Mouse (Mus musculus) lung, embryonic 16.5 days (tissue): Measurements from ENCODE around the gene Tars2. TPM values are rescaled to one million over a fixed set of nuclear protein-coding genes. Genes with fewer than 3 reads are reported as not detected.
"Not testable (repeated sequence)": the region's sequence is repeated elsewhere in the genome, so short reads cannot be mapped to it uniquely, and the experiment has no call there.

Experiments used
- ATAC-seq: fragments of 200-750 bp; cut with Nextera tagmentation; 2 replicates; pipeline ENCODE4 v1.8.0; 2017; ENCODE audit warnings: low read depth, mild to moderate bottlenecking, moderate library complexity
- H3K27ac ChIP-seq: fragments of 300-500 bp; sonication (generic); 2 replicates; pipeline ENCODE4 v1.5.1; 2014; ENCODE audit warnings: mild to moderate bottlenecking, control low read depth, low read length
- H3K27me3 ChIP-seq: fragments of 300-500 bp; sonication (generic); 2 replicates; pipeline ENCODE4 v1.6.1; 2014; ENCODE audit warnings: low read depth, low read length, mixed read lengths; ENCODE audit not compliant: control insufficient read depth, insufficient read depth
- H3K36me3 ChIP-seq: fragments of 300-500 bp; sonication (generic); 2 replicates; pipeline ENCODE4 v1.6.1; 2014; ENCODE audit warnings: low read length; ENCODE audit not compliant: control insufficient read depth, insufficient read depth
- H3K4me1 ChIP-seq: fragments of 300-500 bp; sonication (generic); replicated peaks from 2 replicates; pipeline ENCODE4 v1.6.1; 2014; ENCODE audit warnings: low read length, mixed read lengths; ENCODE audit not compliant: control insufficient read depth, insufficient read depth
- H3K4me2 ChIP-seq: fragments of 300-500 bp; sonication (generic); 2 replicates; pipeline ENCODE4 v1.6.1; 2014; ENCODE audit warnings: low read depth, low read length, control low read depth
- H3K4me3 ChIP-seq: fragments of 300-500 bp; sonication (generic); 2 replicates; pipeline ENCODE4 v1.5.1; 2014; ENCODE audit warnings: mild to moderate bottlenecking, low read length, control low read depth
- H3K9ac ChIP-seq: fragments of 300-500 bp; sonication (generic); 2 replicates; pipeline ENCODE4 v1.6.1; 2014; ENCODE audit warnings: low read length, control low read depth
- H3K9me3 ChIP-seq: fragments of 300-500 bp; sonication (generic); 2 replicates; pipeline ENCODE4 v1.6.1; 2016; ENCODE audit warnings: low read length; ENCODE audit not compliant: control insufficient read depth
- WGBS: fragments of 180-500 bp; shearing (Covaris S2); extraction: QIAGEN DNeasy Blood & Tissue Kit; methylation state at CpG from one replicate; pipeline ENCODE4 v1.1.7; 2014; 5-methylcytosine and 5-hydroxymethylcytosine counted together
- polyA plus RNA-seq: library from polyadenylated mRNA; unstranded; fragments of >200 nt; fragmentation: Nextera tagmentation; extraction: Ambion mirVana; gene quantifications from 2 replicates; pipeline ENCODE4 v1.2.1, GENCODE M21; 2015

Tars2 gene
- polyA plus RNA-seq, result 42.5 and 44.2 TPM in 2 replicates

DNA sequence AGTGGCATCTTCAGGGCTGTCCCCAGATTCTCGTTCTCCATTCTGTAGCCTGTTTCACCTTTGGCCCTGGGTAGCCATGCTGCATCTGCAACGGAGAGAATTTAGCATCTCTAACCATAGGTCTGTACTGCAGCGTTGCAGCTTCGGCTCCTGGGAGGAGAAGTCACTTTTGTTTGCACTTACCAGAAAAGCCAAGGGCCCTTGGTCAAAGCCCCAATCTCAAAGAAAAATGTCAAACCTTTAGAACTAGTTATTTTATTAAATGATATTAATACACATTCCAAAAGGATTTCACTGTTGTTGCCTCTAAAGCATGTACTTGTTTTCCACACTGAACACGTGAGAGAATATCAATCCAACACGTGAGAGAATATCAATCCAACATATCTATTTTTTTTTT is at the start of gene Tars2:
Tars2 (minus strand) TSS at position 101 of the 400 bp plus-strand sequence.
- peaks cover 12% of the 10 kb centered on the region for H3K36me3 ChIP-seq
- H3K9me3 ChIP-seq, result no peaks in the 10 kb centered on the region
- no peak within 1 kb of the TSS for H3K4me2 ChIP-seq
- WGBS, result 80% methylated on average over 6 of the region's 6 CpGs
- no peaks in the 10 kb centered on the region for H3K27me3 ChIP-seq
- H3K27ac ChIP-seq, result no peak within 1 kb of the TSS
- no peak within 1 kb of the TSS for H3K4me3 ChIP-seq
- no peak within 1 kb of the TSS for H3K9ac ChIP-seq
- H3K4me1 ChIP-seq, result peaks cover 4% of the 10 kb centered on the region
- ATAC-seq, result no peak

DNA sequence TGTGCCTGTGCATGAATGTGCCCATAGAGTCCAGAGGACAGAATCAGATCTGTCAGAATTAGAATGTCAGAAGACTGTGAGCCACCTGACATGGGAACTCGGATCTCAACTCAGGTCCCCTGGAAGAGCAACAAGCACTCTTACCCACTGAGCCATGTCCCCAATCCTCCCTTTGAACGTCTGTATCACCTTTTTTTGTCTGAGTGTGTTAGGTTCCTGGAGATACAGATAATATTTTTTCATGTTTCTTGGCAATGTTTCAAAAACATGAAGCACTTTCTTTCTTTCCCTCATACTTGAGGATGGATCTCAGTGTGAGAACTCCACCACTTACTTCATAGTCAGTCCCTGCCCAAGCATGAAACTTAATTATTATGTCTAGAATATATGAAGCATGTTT is 48.4 kb upstream of the Tars2 start:
- no peak for ATAC-seq
- Histone ChIP-seq H3K4me2 (no peak overlapping the region), H3K9ac (no peak overlapping the region), H3K4me1 (no peaks in the 10 kb centered on the region; the same call in 1 of the 2 replicates), H3K36me3 (peaks cover 15% of the 10 kb centered on the region), H3K27me3 (no peaks in the 10 kb centered on the region), H3K4me3 (no peak overlapping the region), H3K9me3 (no peaks in the 10 kb centered on the region), H3K27ac (no peak overlapping the region)
- 53% methylated on average over 2 of the region's 2 CpGs for WGBS

DNA sequence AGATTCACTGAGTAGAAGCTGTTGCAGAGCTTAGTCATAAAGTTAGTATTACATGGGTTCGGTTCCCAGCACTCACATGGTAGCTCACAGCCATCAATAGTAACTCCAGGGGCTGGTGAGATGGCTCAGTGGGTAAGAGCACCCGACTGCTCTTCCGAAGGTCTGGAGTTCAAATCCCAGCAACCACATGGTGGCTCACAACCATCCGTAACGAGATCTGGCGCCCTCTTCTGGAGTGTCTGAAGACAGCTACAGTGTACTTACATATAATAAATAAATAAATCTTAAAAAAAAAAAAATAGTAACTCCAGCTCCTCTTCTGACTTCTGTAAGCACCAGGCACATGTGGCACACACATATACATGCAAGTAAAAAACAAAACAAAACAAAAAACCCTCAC is 47.6 kb upstream of the Tars2 start:
- not testable (repeated sequence) for H3K9ac ChIP-seq, H3K27me3 ChIP-seq, ATAC-seq, H3K9me3 ChIP-seq, H3K27ac ChIP-seq, H3K4me1 ChIP-seq, H3K4me2 ChIP-seq, H3K4me3 ChIP-seq
- 97% methylated on average over 3 of the region's 6 CpGs for WGBS
- H3K36me3 ChIP-seq, result peaks cover 15% of the 10 kb centered on the region

DNA sequence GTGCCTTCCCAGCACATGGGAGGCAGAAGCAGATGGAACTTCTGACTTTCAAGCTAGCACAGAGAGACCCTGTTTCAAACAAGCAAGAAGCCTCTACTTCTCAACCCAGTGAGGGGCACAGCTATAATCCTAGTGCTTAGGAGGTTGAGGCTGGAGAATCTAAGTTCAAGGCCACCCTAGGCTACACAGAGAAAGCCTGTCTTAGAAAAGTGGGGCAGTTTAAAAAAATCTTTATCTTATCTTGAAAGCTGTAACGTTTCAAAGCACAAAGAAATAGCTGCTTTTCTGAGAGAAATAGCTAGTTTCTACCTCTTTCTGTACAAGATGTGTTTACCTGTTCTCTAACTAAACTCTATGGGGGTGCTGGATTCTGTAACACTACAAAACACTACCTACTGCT is 46.7 kb upstream of the Tars2 start:
- no peak overlapping the region for H3K4me2 ChIP-seq
- no peaks in the 10 kb centered on the region for H3K27me3 ChIP-seq
- H3K9ac ChIP-seq, result no peak overlapping the region
- no peak overlapping the region for H3K4me3 ChIP-seq
- H3K4me1 ChIP-seq, result no peaks in the 10 kb centered on the region; the same call in 1 of the 2 replicates
- H3K9me3 ChIP-seq, result no peaks in the 10 kb centered on the region
- no peak for ATAC-seq
- H3K36me3 ChIP-seq, result peaks cover 12% of the 10 kb centered on the region
- H3K27ac ChIP-seq, result no peak overlapping the region
- 42% methylated on average over 1 of the region's 1 CpGs for WGBS

- H3K27me3 ChIP-seq, result no peaks in the 10 kb centered on the region
- H3K36me3 ChIP-seq, result peaks cover 12% of the 10 kb centered on the region
- H3K4me3 ChIP-seq, result no peak overlapping the region
- ATAC-seq, result no peak
- H3K9ac ChIP-seq, result no peak overlapping the region
- H3K9me3 ChIP-seq, result no peaks in the 10 kb centered on the region
- WGBS, result 94% methylated on average over 4 of the region's 4 CpGs
- peaks cover 3% of the 10 kb centered on the region; the same call in 1 of the 2 replicates for H3K4me1 ChIP-seq
- H3K27ac ChIP-seq, result no peak overlapping the region
- no peak overlapping the region for H3K4me2 ChIP-seq
These were observed 43.8 kb upstream of the Tars2 start for GRCm38 (mm10) chr3:95803851-95804250.

DNA sequence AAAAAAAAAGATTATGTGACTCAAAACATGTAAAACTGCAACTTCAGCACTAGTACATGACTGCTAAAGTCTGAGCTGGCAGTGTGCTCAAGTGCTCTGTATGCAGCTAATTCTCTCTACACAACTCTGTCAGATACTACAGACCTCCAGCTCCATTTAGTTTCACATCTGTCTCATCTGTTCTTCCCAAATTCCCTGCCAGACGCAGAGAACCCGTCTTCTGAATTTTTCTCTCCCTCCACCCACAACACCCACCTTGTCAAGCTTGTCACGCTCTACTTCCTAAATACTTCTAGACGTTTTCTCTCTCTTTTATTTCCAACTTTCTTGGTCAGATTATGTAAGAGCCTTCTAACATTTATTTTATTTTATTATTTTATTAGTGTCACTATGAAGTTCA is 38.8 kb upstream of the Tars2 start:
- Histone ChIP-seq H3K9ac (no peak overlapping the region), H3K36me3 (no peaks in the 10 kb centered on the region), H3K4me2 (no peak overlapping the region), H3K4me3 (no peak overlapping the region), H3K27me3 (no peaks in the 10 kb centered on the region), H3K4me1 (peaks cover 3% of the 10 kb centered on the region; the same call in 1 of the 2 replicates), H3K27ac (no peak overlapping the region), H3K9me3 (no peaks in the 10 kb centered on the region)
- WGBS, result 79% methylated on average over 4 of the region's 4 CpGs
- no peak for ATAC-seq

DNA sequence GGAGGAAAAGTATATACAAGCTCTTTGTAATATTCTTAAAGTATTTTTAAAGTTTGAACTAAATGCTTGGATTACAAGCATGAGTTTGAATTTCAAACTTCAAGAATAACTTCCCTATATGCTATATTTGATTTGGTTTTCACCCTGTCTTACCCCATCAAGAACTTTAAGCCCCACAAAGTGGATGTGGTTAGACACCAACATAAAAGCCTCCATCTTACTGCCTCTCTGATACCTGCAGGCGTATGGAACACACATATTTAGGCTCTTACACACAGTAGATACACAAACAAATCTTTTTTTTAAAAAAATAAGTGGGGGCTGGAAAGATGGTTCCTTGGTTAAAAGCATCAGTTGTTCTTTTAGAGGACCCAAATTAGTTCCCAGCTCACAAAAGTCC is 34.3 kb upstream of the Tars2 start:
- no peak for ATAC-seq
- 79% methylated on average over 1 of the region's 1 CpGs for WGBS
- Histone ChIP-seq H3K27ac (no peak overlapping the region), H3K4me3 (no peak overlapping the region), H3K9me3 (no peaks in the 10 kb centered on the region), H3K9ac (no peak overlapping the region), H3K4me2 (no peak overlapping the region), H3K36me3 (no peaks in the 10 kb centered on the region), H3K4me1 (no peaks in the 10 kb centered on the region), H3K27me3 (no peaks in the 10 kb centered on the region)

DNA sequence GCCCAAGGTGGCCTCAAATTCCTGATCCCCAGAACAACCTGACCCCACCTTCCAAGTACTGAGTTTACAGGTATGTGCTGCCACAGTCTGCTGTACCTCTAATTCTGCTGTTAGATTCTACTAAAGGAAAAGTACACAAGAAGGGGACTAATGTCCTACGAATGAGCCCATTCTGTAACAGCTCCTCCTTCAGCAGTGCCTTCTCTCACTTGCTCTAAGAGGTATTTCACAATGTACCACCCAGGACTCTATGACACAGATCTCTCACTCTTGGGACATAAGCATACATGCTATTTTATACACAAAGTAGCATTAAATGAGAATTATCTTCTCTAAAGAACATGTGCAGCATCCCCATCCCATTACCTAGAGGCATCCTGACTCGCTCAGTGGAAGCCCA is 33.7 kb upstream of the Tars2 start:
- 59% methylated on average over 2 of the region's 2 CpGs for WGBS
- Histone ChIP-seq H3K4me3 (no peak overlapping the region), H3K4me2 (no peak overlapping the region), H3K27ac (no peak overlapping the region), H3K27me3 (no peaks in the 10 kb centered on the region), H3K9me3 (no peaks in the 10 kb centered on the region), H3K4me1 (no peaks in the 10 kb centered on the region), H3K36me3 (no peaks in the 10 kb centered on the region), H3K9ac (no peak overlapping the region)
- no peak for ATAC-seq

DNA sequence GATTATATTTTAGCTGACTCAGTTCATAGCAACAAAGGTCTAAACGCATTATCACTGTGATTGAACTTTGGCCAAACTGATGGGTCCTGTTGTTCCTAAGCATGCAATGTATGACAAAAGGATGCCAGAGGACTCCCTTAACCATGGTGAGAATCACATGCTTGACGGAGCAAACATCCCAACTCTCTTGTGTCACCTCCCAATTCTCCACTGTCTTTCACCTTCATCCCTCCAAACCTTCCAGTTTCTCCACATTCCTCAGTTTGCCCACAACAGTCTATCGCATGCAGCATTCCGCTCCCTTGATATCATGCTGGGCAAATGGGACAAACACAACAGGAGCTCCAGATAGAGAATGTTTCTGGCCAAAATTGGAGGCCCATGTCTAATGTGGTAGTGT is 25.5 kb upstream of the Tars2 start:
- H3K36me3 ChIP-seq, result peaks cover 26% of the 10 kb centered on the region
- 88% methylated on average over 4 of the region's 4 CpGs for WGBS

GRCm38 (mm10) chr3:95771985-95772384 is 12.0 kb upstream of the Tars2 start:
- no peaks in the 10 kb centered on the region for H3K9me3 ChIP-seq
- no peak overlapping the region for H3K27ac ChIP-seq
- no peaks in the 10 kb centered on the region for H3K4me1 ChIP-seq
- no peaks in the 10 kb centered on the region for H3K27me3 ChIP-seq
- ATAC-seq, result no peak
- no peak overlapping the region for H3K4me2 ChIP-seq
- H3K36me3 ChIP-seq, result peaks cover 30% of the 10 kb centered on the region
- H3K9ac ChIP-seq, result no peak overlapping the region
- H3K4me3 ChIP-seq, result no peak overlapping the region

More for the DNA sequence above, 25.5 kb upstream of the Tars2 start:
- H3K27ac ChIP-seq, result no peak overlapping the region
- H3K9me3 ChIP-seq, result no peaks in the 10 kb centered on the region
- no peak overlapping the region for H3K9ac ChIP-seq
- no peaks in the 10 kb centered on the region for H3K27me3 ChIP-seq
- H3K4me3 ChIP-seq, result no peak overlapping the region
- no peaks in the 10 kb centered on the region for H3K4me1 ChIP-seq
- ATAC-seq, result no peak
- no peak overlapping the region for H3K4me2 ChIP-seq
